Mouse (Mus musculus): ENCODE results near the gene Inpp4b. TPM values are rescaled to one million over a fixed set of nuclear protein-coding genes. Genes with fewer than 3 reads are reported as not detected.
A peak's percentile ranks its signal among the peaks of the same experiment; 100 is the strongest.

Inpp4b gene
- polyA plus RNA-seq, 2 experiments, result 3.4 to 14.0 TPM

- no peak for TF ChIP-seq POLR2A (IDR thresholded peaks at IDR 0.05; ENCODE audit: borderline replicate concordance, extremely low read depth, insufficient read depth, insufficient read length)
- DNase-seq (ENCODE audit: low spot score), result no peak
- no peaks in the 10 kb centered on the region for H3K36me3 ChIP-seq (ENCODE audit: control insufficient read depth, insufficient read depth, low read length)
- no peak for ATAC-seq (ENCODE audit: low FRiP score, low read depth)
- H3K27ac ChIP-seq (replicated peaks; ENCODE audit: low read depth, low read length), result no peak overlapping the region
- no peak overlapping the region for H3K4me3 ChIP-seq (replicated peaks; ENCODE audit: low read length)
- 0 out of 2 replicates have a peak, but pooled peaks cover 5% of the 10 kb centered on the region for H3K4me1 ChIP-seq (ENCODE audit: control insufficient read depth, insufficient read depth, low read length)
- H3K9ac ChIP-seq (ENCODE audit: low read depth, low read length, severe bottlenecking), result no peak overlapping the region
- 82% methylated on average over 2 of the region's 2 CpGs for WGBS
- H3K4me2 ChIP-seq (replicated peaks; ENCODE audit: low read depth, low read length, severe bottlenecking), result no peak overlapping the region
- H3K27me3 ChIP-seq (ENCODE audit: control insufficient read depth, insufficient read depth, low read length), result peaks cover 4% of the 10 kb centered on the region; the same call in 1 of the 2 replicates
- H3K9me3 ChIP-seq (ENCODE audit: control insufficient read depth, low read length), result no peaks in the 10 kb centered on the region
These were observed 2.9 kb downstream of the Inpp4b start for GRCm38 (mm10) chr8:81345170-81345697.

GRCm38 (mm10) chr8:81349452-81349851 is 7.1 kb downstream of the Inpp4b start:
- Histone ChIP-seq H3K4me2 (replicated peaks; ENCODE audit: low read depth, low read length, severe bottlenecking) (no peak overlapping the region), H3K36me3 (ENCODE audit: control insufficient read depth, insufficient read depth, low read length) (no peaks in the 10 kb centered on the region), H3K9ac (ENCODE audit: low read depth, low read length, severe bottlenecking) (no peak overlapping the region), H3K9me3 (ENCODE audit: control insufficient read depth, low read length) (no peaks in the 10 kb centered on the region), H3K27ac (replicated peaks; ENCODE audit: low read depth, low read length) (no peak overlapping the region), H3K27me3 (ENCODE audit: control insufficient read depth, insufficient read depth, low read length) (no peaks in the 10 kb centered on the region), H3K4me3 (replicated peaks; ENCODE audit: low read length) (no peak overlapping the region), H3K4me1 (ENCODE audit: control insufficient read depth, insufficient read depth, low read length) (no peaks in the 10 kb centered on the region)
- DNase-seq (ENCODE audit: low spot score) (peak; percentile 47), ATAC-seq (ENCODE audit: low FRiP score, low read depth) (no peak)
- no peak for TF ChIP-seq POLR2A (IDR thresholded peaks at IDR 0.05; ENCODE audit: borderline replicate concordance, extremely low read depth, insufficient read depth, insufficient read length)
- 46% methylated on average over 1 of the region's 1 CpGs for WGBS

- H3K4me3 ChIP-seq (replicated peaks; ENCODE audit: low read length), result no peak overlapping the region
- H3K4me1 ChIP-seq (ENCODE audit: control insufficient read depth, insufficient read depth, low read length), result no peaks in the 10 kb centered on the region
- H3K4me2 ChIP-seq (replicated peaks; ENCODE audit: low read depth, low read length, severe bottlenecking), result no peak overlapping the region
- ATAC-seq (ENCODE audit: low FRiP score, low read depth) (no peak), DNase-seq (ENCODE audit: low spot score) (no peak)
- no peak overlapping the region for H3K9ac ChIP-seq (ENCODE audit: low read depth, low read length, severe bottlenecking)
- TF ChIP-seq POLR2A (IDR thresholded peaks at IDR 0.05; ENCODE audit: borderline replicate concordance, extremely low read depth, insufficient read depth, insufficient read length), result no peak
- H3K9me3 ChIP-seq (ENCODE audit: control insufficient read depth, low read length), result no peaks in the 10 kb centered on the region
- WGBS, result 89% methylated on average over 5 of the region's 5 CpGs
- no peaks in the 10 kb centered on the region for H3K27me3 ChIP-seq (ENCODE audit: control insufficient read depth, insufficient read depth, low read length)
- no peaks in the 10 kb centered on the region for H3K36me3 ChIP-seq (ENCODE audit: control insufficient read depth, insufficient read depth, low read length)
- no peak overlapping the region for H3K27ac ChIP-seq (replicated peaks; ENCODE audit: low read depth, low read length)
These were observed 11.1 kb downstream of the Inpp4b start for GRCm38 (mm10) chr8:81353460-81353859.

GRCm38 (mm10) chr8:81358108-81358507 is 15.8 kb downstream of the Inpp4b start:
- Histone ChIP-seq H3K4me1 (ENCODE audit: control insufficient read depth, insufficient read depth, low read length) (no peaks in the 10 kb centered on the region), H3K9me3 (ENCODE audit: control insufficient read depth, low read length) (no peaks in the 10 kb centered on the region), H3K27ac (replicated peaks; ENCODE audit: low read depth, low read length) (no peak overlapping the region), H3K27me3 (ENCODE audit: control insufficient read depth, insufficient read depth, low read length) (no peaks in the 10 kb centered on the region), H3K36me3 (ENCODE audit: control insufficient read depth, insufficient read depth, low read length) (no peaks in the 10 kb centered on the region), H3K4me3 (replicated peaks; ENCODE audit: low read length) (no peak overlapping the region), H3K9ac (ENCODE audit: low read depth, low read length, severe bottlenecking) (no peak overlapping the region), H3K4me2 (replicated peaks; ENCODE audit: low read depth, low read length, severe bottlenecking) (no peak overlapping the region)
- no peak for DNase-seq (ENCODE audit: low spot score)
- TF ChIP-seq POLR2A (IDR thresholded peaks at IDR 0.05; ENCODE audit: borderline replicate concordance, extremely low read depth, insufficient read depth, insufficient read length), result no peak
- 74% methylated on average over 6 of the region's 6 CpGs for WGBS
- ATAC-seq (ENCODE audit: low FRiP score, low read depth), result no peak

- H3K36me3 ChIP-seq (ENCODE audit: control insufficient read depth, insufficient read depth, low read length), result no peaks in the 10 kb centered on the region
- no peak overlapping the region for H3K4me3 ChIP-seq (replicated peaks; ENCODE audit: low read length)
- no peak for ATAC-seq (ENCODE audit: low FRiP score, low read depth)
- H3K27ac ChIP-seq (replicated peaks; ENCODE audit: low read depth, low read length), result no peak overlapping the region
- no peaks in the 10 kb centered on the region for H3K4me1 ChIP-seq (ENCODE audit: control insufficient read depth, insufficient read depth, low read length)
- no peak overlapping the region for H3K4me2 ChIP-seq (replicated peaks; ENCODE audit: low read depth, low read length, severe bottlenecking)
- H3K27me3 ChIP-seq (ENCODE audit: control insufficient read depth, insufficient read depth, low read length), result no peaks in the 10 kb centered on the region
- H3K9me3 ChIP-seq (ENCODE audit: control insufficient read depth, low read length), result no peaks in the 10 kb centered on the region
- TF ChIP-seq POLR2A (IDR thresholded peaks at IDR 0.05; ENCODE audit: borderline replicate concordance, extremely low read depth, insufficient read depth, insufficient read length), result no peak
- DNase-seq (ENCODE audit: low spot score), result no peak
- no peak overlapping the region for H3K9ac ChIP-seq (ENCODE audit: low read depth, low read length, severe bottlenecking)
- 68% methylated on average over 2 of the region's 2 CpGs for WGBS
These were observed 18.2 kb downstream of the Inpp4b start for GRCm38 (mm10) chr8:81360518-81360917.

GRCm38 (mm10) chr8:81361162-81361561 is 18.8 kb downstream of the Inpp4b start:
- Histone ChIP-seq H3K9ac (ENCODE audit: low read depth, low read length, severe bottlenecking) (no peak overlapping the region), H3K27ac (replicated peaks; ENCODE audit: low read depth, low read length) (no peak overlapping the region), H3K36me3 (ENCODE audit: control insufficient read depth, insufficient read depth, low read length) (no peaks in the 10 kb centered on the region), H3K4me1 (ENCODE audit: control insufficient read depth, insufficient read depth, low read length) (no peaks in the 10 kb centered on the region), H3K27me3 (ENCODE audit: control insufficient read depth, insufficient read depth, low read length) (no peaks in the 10 kb centered on the region), H3K4me3 (replicated peaks; ENCODE audit: low read length) (no peak overlapping the region), H3K9me3 (ENCODE audit: control insufficient read depth, low read length) (no peaks in the 10 kb centered on the region), H3K4me2 (replicated peaks; ENCODE audit: low read depth, low read length, severe bottlenecking) (no peak overlapping the region)
- 79% methylated on average over 2 of the region's 2 CpGs for WGBS
- DNase-seq (ENCODE audit: low spot score), result no peak
- ATAC-seq (ENCODE audit: low FRiP score, low read depth), result no peak
- no peak for TF ChIP-seq POLR2A (IDR thresholded peaks at IDR 0.05; ENCODE audit: borderline replicate concordance, extremely low read depth, insufficient read depth, insufficient read length)
